8 mouse cellular contexts compared by ENCODE assay signal in the genomic region with DNA sequence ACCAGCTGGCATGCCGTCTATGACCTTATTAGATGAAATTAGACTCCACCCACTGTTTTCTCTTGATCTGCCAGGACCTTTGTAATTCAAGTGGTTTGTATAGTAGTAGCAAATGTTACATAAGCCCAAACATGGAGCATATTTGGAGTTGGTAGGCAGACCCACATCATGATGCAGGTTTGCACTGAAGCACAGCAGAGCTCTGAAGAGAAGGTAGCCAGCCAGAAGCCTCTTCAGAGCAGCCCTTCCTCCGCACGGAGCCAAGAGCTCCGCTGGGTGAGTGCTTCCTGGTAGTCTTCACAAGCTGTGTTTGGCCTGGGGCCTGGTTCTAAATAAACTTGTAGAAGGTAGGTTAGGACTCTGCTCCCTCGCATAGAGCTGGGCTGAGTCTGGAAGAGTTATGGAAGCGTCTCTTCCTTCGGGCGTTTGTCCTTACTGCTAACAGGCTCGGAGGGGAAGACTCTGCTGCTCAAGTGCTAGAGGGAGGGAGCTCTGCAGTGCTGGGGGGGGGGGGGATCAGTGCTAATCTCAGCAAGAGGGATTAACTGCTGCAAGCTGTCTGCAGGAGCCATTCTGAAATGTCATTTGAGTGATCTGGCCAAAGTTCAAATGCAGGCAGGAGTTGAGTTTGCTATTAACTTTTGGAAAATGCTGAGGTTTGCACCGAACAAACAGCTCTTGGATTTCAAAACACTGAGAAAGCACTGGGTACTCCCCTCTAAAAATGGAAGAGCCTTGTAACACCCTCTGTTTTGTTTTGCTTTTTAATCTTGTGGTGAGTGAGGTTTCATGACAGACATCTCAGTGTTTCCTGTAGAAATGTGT. TPM values are rescaled to one million over a fixed set of nuclear protein-coding genes. Genes with fewer than 3 reads are reported as not detected.
DNase-seq lines count a peak whose midpoint lies in the region; ATAC-seq and TF ChIP-seq lines count a peak whose summit lies in the region.

No protein-coding gene starts in this region.

- H3K27ac ChIP-seq in layer of hippocampus, adult 2 months = peak overlapping the region; percentile 90
- peak overlapping the region; percentile 69 for H3K27ac ChIP-seq in forebrain, embryonic 15.5 days (replicated peaks)
- H3K27ac ChIP-seq in hindbrain, embryonic 12.5 days = peak overlapping the region; percentile 57
- H3K27ac ChIP-seq in limb, embryonic 13.5 days = peak overlapping the region; percentile 52; the same call in 1 of the 2 replicates
- H3K27ac ChIP-seq in midbrain, embryonic 12.5 days (replicated peaks) = peak overlapping the region; percentile 80
- H3K27ac ChIP-seq in stomach, embryonic 15.5 days = peak overlapping the region; percentile 85

- no peak overlapping the region; the same call in 1 of the 2 replicates for H3K9ac ChIP-seq in forebrain, embryonic 15.5 days (replicated peaks)
- H3K9ac ChIP-seq in hindbrain, embryonic 12.5 days = peak overlapping the region; percentile 18; the same call in 1 of the 2 replicates
- peak overlapping the region; percentile 25; the same call in 1 of the 2 replicates for H3K9ac ChIP-seq in limb, embryonic 13.5 days
- H3K9ac ChIP-seq in midbrain, embryonic 12.5 days (replicated peaks) = no peak overlapping the region; the same call in 1 of the 2 replicates
- H3K9ac ChIP-seq in stomach, embryonic 15.5 days = no peak overlapping the region

- TF ChIP-seq CTCF in layer of hippocampus, adult 2 months (conservative IDR thresholded peaks at IDR 0.05) = no peak

- peaks cover 70% of the 10 kb centered on the region for H3K4me1 ChIP-seq in forebrain, embryonic 15.5 days
- peaks cover 46% of the 10 kb centered on the region for H3K4me1 ChIP-seq in hindbrain, embryonic 12.5 days
- H3K4me1 ChIP-seq in limb, embryonic 13.5 days = peaks cover 44% of the 10 kb centered on the region
- H3K4me1 ChIP-seq in midbrain, embryonic 12.5 days = peaks cover 78% of the 10 kb centered on the region
- H3K4me1 ChIP-seq in stomach, embryonic 15.5 days = peaks cover 28% of the 10 kb centered on the region

- no peak for DNase-seq in layer of hippocampus, adult 2 months (ENCODE audit: low spot score in 2 of 2)
- DNase-seq in layer of hippocampus, postnatal 14 days (ENCODE audit: low spot score in 2 of 2) = no peak
- peak; percentile 63 to 67 for DNase-seq in cerebellum, adult 18-20 months

- no peak for ATAC-seq in forebrain, embryonic 15.5 days (replicated peaks)
- no peak for ATAC-seq in hindbrain, embryonic 12.5 days (ENCODE audit: low FRiP score)
- ATAC-seq in limb, embryonic 13.5 days (ENCODE audit: low FRiP score, low read depth) = no peak
- peak; percentile 7; the same call in 1 of the 2 replicates for ATAC-seq in midbrain, embryonic 12.5 days (ENCODE audit: low FRiP score, low read depth)
- peak; percentile 69 for ATAC-seq in stomach, embryonic 15.5 days (ENCODE audit: insufficient read depth, low FRiP score, low read depth)

- no peaks in the 10 kb centered on the region for H3K9me3 ChIP-seq in forebrain, embryonic 15.5 days
- H3K9me3 ChIP-seq in hindbrain, embryonic 12.5 days (replicated peaks) = no peaks in the 10 kb centered on the region
- H3K9me3 ChIP-seq in limb, embryonic 13.5 days = no peaks in the 10 kb centered on the region
- H3K9me3 ChIP-seq in midbrain, embryonic 12.5 days = no peaks in the 10 kb centered on the region
- H3K9me3 ChIP-seq in stomach, embryonic 15.5 days = no peaks in the 10 kb centered on the region

- peak overlapping the region; percentile 41 for H3K4me3 ChIP-seq in layer of hippocampus, adult 2 months
- no peak overlapping the region for H3K4me3 ChIP-seq in forebrain, embryonic 15.5 days
- H3K4me3 ChIP-seq in hindbrain, embryonic 12.5 days = no peak overlapping the region
- peak overlapping the region; percentile 1; the same call in 1 of the 2 replicates for H3K4me3 ChIP-seq in limb, embryonic 13.5 days
- peak overlapping the region; percentile 24; the same call in 1 of the 2 replicates for H3K4me3 ChIP-seq in midbrain, embryonic 12.5 days
- peak overlapping the region; percentile 17 for H3K4me3 ChIP-seq in stomach, embryonic 15.5 days (replicated peaks)

- H3K27me3 ChIP-seq in forebrain, embryonic 15.5 days = no peaks in the 10 kb centered on the region
- no peaks in the 10 kb centered on the region for H3K27me3 ChIP-seq in hindbrain, embryonic 12.5 days
- H3K27me3 ChIP-seq in limb, embryonic 13.5 days = no peaks in the 10 kb centered on the region
- H3K27me3 ChIP-seq in midbrain, embryonic 12.5 days = no peaks in the 10 kb centered on the region
- H3K27me3 ChIP-seq in stomach, embryonic 15.5 days (replicated peaks) = no peaks in the 10 kb centered on the region

- peak overlapping the region; percentile 30 for H3K4me2 ChIP-seq in forebrain, embryonic 15.5 days (replicated peaks)
- peak overlapping the region; percentile 33 for H3K4me2 ChIP-seq in hindbrain, embryonic 12.5 days (replicated peaks)
- H3K4me2 ChIP-seq in limb, embryonic 13.5 days (replicated peaks) = peak overlapping the region; percentile 38
- H3K4me2 ChIP-seq in midbrain, embryonic 12.5 days (replicated peaks) = peak overlapping the region; percentile 44
- H3K4me2 ChIP-seq in stomach, embryonic 15.5 days = peak overlapping the region; percentile 45

- H3K36me3 ChIP-seq in forebrain, embryonic 15.5 days = no peaks in the 10 kb centered on the region
- no peaks in the 10 kb centered on the region for H3K36me3 ChIP-seq in hindbrain, embryonic 12.5 days
- H3K36me3 ChIP-seq in limb, embryonic 13.5 days = no peaks in the 10 kb centered on the region
- no peaks in the 10 kb centered on the region for H3K36me3 ChIP-seq in midbrain, embryonic 12.5 days
- no peaks in the 10 kb centered on the region for H3K36me3 ChIP-seq in stomach, embryonic 15.5 days

- WGBS in forebrain, embryonic 15.5 days = 6% methylated on average over 10 of the region's 10 CpGs
- 11% methylated on average over 10 of the region's 10 CpGs for WGBS in hindbrain, embryonic 12.5 days
- WGBS in limb, embryonic 13.5 days = 8% methylated on average over 10 of the region's 10 CpGs
- 3% methylated on average over 10 of the region's 10 CpGs for WGBS in midbrain, embryonic 12.5 days
- WGBS in stomach, embryonic 15.5 days = 10% methylated on average over 10 of the region's 10 CpGs

RNA-seq across cellular contexts. Expression of a gene that starts 52.9 kb away (rescaled TPM):
- 100 to 1,000 TPM; 120 to 127 TPM for total RNA-seq in layer of hippocampus, adult 2 months (2021)
- 100 to 1,000 TPM; 130 to 132 TPM for total RNA-seq in layer of hippocampus, postnatal 14 days (2021)
- 280 and 283 TPM in 2 replicates for polyA plus RNA-seq in forebrain, embryonic 15.5 days (2015; fragmentation: Nextera tagmentation; extraction: Ambion mirVana)
- 284 and 289 TPM in 2 replicates for polyA plus RNA-seq in hindbrain, embryonic 12.5 days (2016; fragmentation: Nextera tagmentation; extraction: Ambion mirVana)
- 259 TPM in 2 replicates for polyA plus RNA-seq in limb, embryonic 13.5 days (2015; fragmentation: Nextera tagmentation; extraction: Ambion mirVana)
- polyA plus RNA-seq in midbrain, embryonic 12.5 days (2016; fragmentation: Nextera tagmentation; extraction: Ambion mirVana) = 289 and 291 TPM in 2 replicates
- 222 and 230 TPM in 2 replicates for polyA plus RNA-seq in stomach, embryonic 15.5 days (2015; fragmentation: Nextera tagmentation; extraction: Ambion mirVana)

Comparison
In these comparisons a context has a peak if more than half of its experiments do, and no peak if none do; other contexts are left out.
1. DNase-seq: peak in cerebellum, adult 18-20 months (2 of 2); none in layer of hippocampus, adult 2 months (0 of 2) and layer of hippocampus, postnatal 14 days (0 of 2).
2. H3K4me3 ChIP-seq: peak in layer of hippocampus, adult 2 months (single experiment), limb, embryonic 13.5 days (single experiment), midbrain, embryonic 12.5 days (single experiment) and stomach, embryonic 15.5 days (single experiment); none in forebrain, embryonic 15.5 days (single experiment) and hindbrain, embryonic 12.5 days (single experiment).
3. ATAC-seq: peak in midbrain, embryonic 12.5 days (single experiment) and stomach, embryonic 15.5 days (single experiment); none in forebrain, embryonic 15.5 days (single experiment), hindbrain, embryonic 12.5 days (single experiment) and limb, embryonic 13.5 days (single experiment).
4. H3K9ac ChIP-seq: peak in hindbrain, embryonic 12.5 days (single experiment) and limb, embryonic 13.5 days (single experiment); none in forebrain, embryonic 15.5 days (single experiment), midbrain, embryonic 12.5 days (single experiment) and stomach, embryonic 15.5 days (single experiment).
5. Peak in every context shown above with its lines, with median percentiles within 50 percentile points of each other: H3K27ac ChIP-seq and H3K4me2 ChIP-seq.